Mouse (Mus musculus) embryonic fibroblast, embryonic 13.5 days (primary cell): ENCODE results near the gene Tmem8b. TPM values are rescaled to one million over a fixed set of nuclear protein-coding genes. Genes with fewer than 3 reads are reported as not detected.

Source experiments
- H3K27ac ChIP-seq: 2 replicates; pipeline ENCODE4 v1.5.1; 2012; ENCODE audit warnings: low read length, control low read depth, inconsistent platforms; ENCODE audit not compliant: insufficient read depth
- H3K4me1 ChIP-seq: 2 replicates; pipeline ENCODE4 v1.6.1; 2011; ENCODE audit warnings: low read length; ENCODE audit not compliant: control insufficient read depth, insufficient read depth
- H3K4me3 ChIP-seq: 2 replicates; pipeline ENCODE4 v1.5.1; 2011; ENCODE audit warnings: mild to moderate bottlenecking, control low read depth, low read length; ENCODE audit not compliant: insufficient read depth
- CTCF ChIP-seq: IDR thresholded peaks from 2 replicates; pipeline ENCODE4 v1.5.1; 2011; ENCODE audit warnings: mild to moderate bottlenecking, control low read depth, low read length, moderate library complexity, borderline replicate concordance; ENCODE audit not compliant: insufficient read depth
- POLR2A ChIP-seq: IDR thresholded peaks from 2 replicates; pipeline ENCODE4 v1.6.1; 2011; ENCODE audit warnings: low read depth, mild to moderate bottlenecking, control low read depth, low read length, moderate library complexity
- polyA plus RNA-seq: library from polyadenylated mRNA; stranded (reverse); fragments of >200 nt; gene quantifications from 2 replicates; pipeline ENCODE4 v1.2.4, GENCODE M21; 2011; ENCODE audit warnings: low read depth; ENCODE audit not compliant: missing spikeins, insufficient read length

The Tmem8b gene
- polyA plus RNA-seq, 1 experiment = 7.4 TPM

- no peak for TF ChIP-seq CTCF
- no peak for TF ChIP-seq POLR2A
- H3K4me1 ChIP-seq = peaks cover 6% of the 10 kb centered on the region; the same call in 1 of the 2 replicates
- no peak overlapping the region for H3K27ac ChIP-seq
- no peak overlapping the region for H3K4me3 ChIP-seq
Observed at GRCm38 (mm10) chr4:43691026-43691425, 22.3 kb downstream of the Tmem8b start.

- TF ChIP-seq CTCF (no peak), POLR2A (no peak)
- no peak overlapping the region for H3K4me3 ChIP-seq
- H3K4me1 ChIP-seq = peaks cover 6% of the 10 kb centered on the region; the same call in 1 of the 2 replicates
- H3K27ac ChIP-seq = no peak overlapping the region
Observed at GRCm38 (mm10) chr4:43693806-43694241, 25.1 kb downstream of the Tmem8b start.

- Histone ChIP-seq H3K4me3 (no peak overlapping the region), H3K4me1 (peaks cover 6% of the 10 kb centered on the region; the same call in 1 of the 2 replicates), H3K27ac (no peak overlapping the region)
- TF ChIP-seq POLR2A (no peak), CTCF (no peak)
Observed at GRCm38 (mm10) chr4:43694439-43695248, 25.9 kb downstream of the Tmem8b start.

- H3K4me1 ChIP-seq = peaks cover 6% of the 10 kb centered on the region; the same call in 1 of the 2 replicates
- TF ChIP-seq CTCF (no peak), POLR2A (no peak)
- no peak overlapping the region for H3K27ac ChIP-seq
- H3K4me3 ChIP-seq = no peak overlapping the region
Observed at GRCm38 (mm10) chr4:43695249-43695671, 26.5 kb downstream of the Tmem8b start.

- Histone ChIP-seq H3K4me1 (peaks cover 6% of the 10 kb centered on the region; the same call in 1 of the 2 replicates), H3K4me3 (no peak overlapping the region), H3K27ac (no peak overlapping the region)
- TF ChIP-seq POLR2A = no peak
- no peak for TF ChIP-seq CTCF
Observed at GRCm38 (mm10) chr4:43696561-43696960, 27.8 kb downstream of the Tmem8b start.

GRCm38 (mm10) chr4:43700707-43701106 lies 31.9 kb downstream of the Tmem8b start, which contains the start of gene Olfr70:
Olfr70 (minus strand) TSS chr4:43700807.
- no peaks in the 10 kb centered on the region for H3K4me1 ChIP-seq
- H3K4me3 ChIP-seq = no peak within 1 kb of the TSS
- H3K27ac ChIP-seq = no peak within 1 kb of the TSS
- no peak for TF ChIP-seq CTCF
- TF ChIP-seq POLR2A = no peak

- TF ChIP-seq POLR2A = no peak
- TF ChIP-seq CTCF = peak; percentile 32; the same call in 1 of the 2 replicates
- Histone ChIP-seq H3K4me1 (no peaks in the 10 kb centered on the region), H3K27ac (no peak overlapping the region)
Observed at GRCm38 (mm10) chr4:43703439-43703838, 34.7 kb downstream of the Tmem8b start.

GRCm38 (mm10) chr4:43703851-43704250 lies 35.1 kb downstream of the Tmem8b start:
- H3K4me3 ChIP-seq = no peak overlapping the region
- TF ChIP-seq POLR2A (no peak), CTCF (no peak)

More at GRCm38 (mm10) chr4:43703439-43703838, 34.7 kb downstream of the Tmem8b start:
- no peak overlapping the region for H3K4me3 ChIP-seq

GRCm38 (mm10) chr4:43705991-43706390 lies 37.2 kb downstream of the Tmem8b start:
- TF ChIP-seq CTCF = no peak
- TF ChIP-seq POLR2A = no peak
- Histone ChIP-seq H3K4me1 (no peaks in the 10 kb centered on the region), H3K4me3 (no peak overlapping the region), H3K27ac (no peak overlapping the region)

More at GRCm38 (mm10) chr4:43703851-43704250, 35.1 kb downstream of the Tmem8b start:
- no peaks in the 10 kb centered on the region for H3K4me1 ChIP-seq
- no peak overlapping the region for H3K27ac ChIP-seq

GRCm38 (mm10) chr4:43709869-43710268 lies 41.1 kb downstream of the Tmem8b start, which contains the start of gene Olfr71:
Olfr71 (minus strand) TSS chr4:43710255.
- H3K4me1 ChIP-seq = peaks cover 2% of the 10 kb centered on the region; the same call in 1 of the 2 replicates
- TF ChIP-seq CTCF (no peak), POLR2A (no peak)
- H3K27ac ChIP-seq = no peak within 1 kb of the TSS
- H3K4me3 ChIP-seq = no peak within 1 kb of the TSS
